8 mouse cellular contexts compared by ENCODE assay signal in genomic region chr9:25591390-25592354, GRCm38 (mm10).
DNase-seq lines count a peak whose midpoint lies in the region; ATAC-seq lines count a peak whose summit lies in the region.

No protein-coding gene starts in this region.

- H3K9me3 ChIP-seq in embryonic facial prominence, embryonic 14.5 days (ENCODE audit: control insufficient read depth, low read length): no peaks in the 10 kb centered on the region
- H3K9me3 ChIP-seq in limb, embryonic 11.5 days (ENCODE audit: control insufficient read depth, low read length): no peaks in the 10 kb centered on the region
- no peaks in the 10 kb centered on the region for H3K9me3 ChIP-seq in midbrain, embryonic 13.5 days

- H3K4me3 ChIP-seq in embryonic facial prominence, embryonic 14.5 days (ENCODE audit: low read depth, low read length): peak overlapping the region; percentile 15; the same call in 1 of the 2 replicates
- no peak overlapping the region for H3K4me3 ChIP-seq in limb, embryonic 11.5 days (ENCODE audit: low read depth, low read length)
- H3K4me3 ChIP-seq in midbrain, embryonic 13.5 days (replicated peaks): no peak overlapping the region

- peak; percentile 46 for ATAC-seq in activated CD4-positive, CD25-positive, alpha-beta regulatory T cell, adult 4 months
- peak; percentile 83 for ATAC-seq in embryonic facial prominence, embryonic 14.5 days (ENCODE audit: low read depth)
- peak; percentile 80 for ATAC-seq in limb, embryonic 11.5 days (ENCODE audit: insufficient number of reproducible peaks, low FRiP score, low TSS enrichment, low read depth)
- ATAC-seq in midbrain, embryonic 13.5 days: peak; percentile 84

- peak overlapping the region; percentile 53 for H3K4me2 ChIP-seq in embryonic facial prominence, embryonic 14.5 days (ENCODE audit: low read depth, low read length)
- H3K4me2 ChIP-seq in limb, embryonic 11.5 days (ENCODE audit: low read depth, severe bottlenecking): no peak overlapping the region
- H3K4me2 ChIP-seq in midbrain, embryonic 13.5 days (replicated peaks): 0 out of 2 replicates have a peak overlapping the region, but pooled peaks have one; percentile 24

- peaks cover 7% of the 10 kb centered on the region; the same call in 1 of the 2 replicates for H3K4me1 ChIP-seq in embryonic facial prominence, embryonic 14.5 days (ENCODE audit: control insufficient read depth, insufficient read depth, low read length)
- no peaks in the 10 kb centered on the region for H3K4me1 ChIP-seq in limb, embryonic 11.5 days (ENCODE audit: control insufficient read depth, insufficient read depth, low read length)
- 0 out of 2 replicates have a peak, but pooled peaks cover 5% of the 10 kb centered on the region for H3K4me1 ChIP-seq in midbrain, embryonic 13.5 days (replicated peaks)

- H3K36me3 ChIP-seq in embryonic facial prominence, embryonic 14.5 days (ENCODE audit: control insufficient read depth, insufficient read depth, low read length): peaks cover 6% of the 10 kb centered on the region; the same call in 1 of the 2 replicates
- H3K36me3 ChIP-seq in limb, embryonic 11.5 days (ENCODE audit: control insufficient read depth, insufficient read depth, low read length): no peaks in the 10 kb centered on the region
- H3K36me3 ChIP-seq in midbrain, embryonic 13.5 days: no peaks in the 10 kb centered on the region

- 27% methylated on average over 15 of the region's 15 CpGs for WGBS in embryonic facial prominence, embryonic 14.5 days
- 30% methylated on average over 15 of the region's 15 CpGs for WGBS in limb, embryonic 11.5 days
- 35% methylated on average over 15 of the region's 15 CpGs for WGBS in midbrain, embryonic 13.5 days

- peak; percentile 36 for DNase-seq in ovary, postnatal 14 days (ENCODE audit: low spot score)
- DNase-seq in ovary, adult 18-20 months (ENCODE audit: low spot score): no peak
- peak; percentile 87 for DNase-seq in embryonic facial prominence, embryonic 14.5 days (ENCODE audit: low spot score)
- DNase-seq in heart, postnatal 4 days: peak; percentile 63
- peak; percentile 78 for DNase-seq in limb, embryonic 11.5 days (ENCODE audit: low spot score)
- DNase-seq in thymus, postnatal 14 days: peak; percentile 53

- no peaks in the 10 kb centered on the region for H3K27me3 ChIP-seq in embryonic facial prominence, embryonic 14.5 days (replicated peaks; ENCODE audit: control insufficient read depth, insufficient read depth, low read length)
- no peaks in the 10 kb centered on the region for H3K27me3 ChIP-seq in limb, embryonic 11.5 days (ENCODE audit: control insufficient read depth, insufficient read depth, low read length)
- no peaks in the 10 kb centered on the region for H3K27me3 ChIP-seq in midbrain, embryonic 13.5 days

- no peak overlapping the region for H3K27ac ChIP-seq in embryonic facial prominence, embryonic 14.5 days (replicated peaks; ENCODE audit: low read depth, low read length)
- no peak overlapping the region for H3K27ac ChIP-seq in limb, embryonic 11.5 days (replicated peaks; ENCODE audit: low read depth, low read length)
- no peak overlapping the region for H3K27ac ChIP-seq in midbrain, embryonic 13.5 days

- peak overlapping the region; percentile 45; the same call in 1 of the 2 replicates for H3K9ac ChIP-seq in embryonic facial prominence, embryonic 14.5 days (ENCODE audit: low read depth, low read length)
- H3K9ac ChIP-seq in limb, embryonic 11.5 days (ENCODE audit: low read length): no peak overlapping the region
- no peak overlapping the region for H3K9ac ChIP-seq in midbrain, embryonic 13.5 days (replicated peaks)
